Mouse (Mus musculus) layer of hippocampus, postnatal 14 days (tissue): ENCODE results near the gene Gm47985. TPM values are rescaled to one million over a fixed set of nuclear protein-coding genes. Genes with fewer than 3 reads are reported as not detected.
"Not testable (repeated sequence)": the region's sequence is repeated elsewhere in the genome, so short reads cannot be mapped to it uniquely, and the experiment has no call there.

Experiments used
- DNase-seq, 2 experiments: peaks; one replicate each; pipeline ENCODE4 v3.0.0; 2021 to 2022; ENCODE audit warnings: low spot score in 2 of 2, mixed read lengths in 1 of 2
- total RNA-seq, 2 experiments: library from RNA; stranded (reverse); gene quantifications; 2 replicates each; pipeline ENCODE4 v1.2.3; 2021

The Gm47985 gene
- total RNA-seq, 2 experiments from 2014 or later: not detected

DNA sequence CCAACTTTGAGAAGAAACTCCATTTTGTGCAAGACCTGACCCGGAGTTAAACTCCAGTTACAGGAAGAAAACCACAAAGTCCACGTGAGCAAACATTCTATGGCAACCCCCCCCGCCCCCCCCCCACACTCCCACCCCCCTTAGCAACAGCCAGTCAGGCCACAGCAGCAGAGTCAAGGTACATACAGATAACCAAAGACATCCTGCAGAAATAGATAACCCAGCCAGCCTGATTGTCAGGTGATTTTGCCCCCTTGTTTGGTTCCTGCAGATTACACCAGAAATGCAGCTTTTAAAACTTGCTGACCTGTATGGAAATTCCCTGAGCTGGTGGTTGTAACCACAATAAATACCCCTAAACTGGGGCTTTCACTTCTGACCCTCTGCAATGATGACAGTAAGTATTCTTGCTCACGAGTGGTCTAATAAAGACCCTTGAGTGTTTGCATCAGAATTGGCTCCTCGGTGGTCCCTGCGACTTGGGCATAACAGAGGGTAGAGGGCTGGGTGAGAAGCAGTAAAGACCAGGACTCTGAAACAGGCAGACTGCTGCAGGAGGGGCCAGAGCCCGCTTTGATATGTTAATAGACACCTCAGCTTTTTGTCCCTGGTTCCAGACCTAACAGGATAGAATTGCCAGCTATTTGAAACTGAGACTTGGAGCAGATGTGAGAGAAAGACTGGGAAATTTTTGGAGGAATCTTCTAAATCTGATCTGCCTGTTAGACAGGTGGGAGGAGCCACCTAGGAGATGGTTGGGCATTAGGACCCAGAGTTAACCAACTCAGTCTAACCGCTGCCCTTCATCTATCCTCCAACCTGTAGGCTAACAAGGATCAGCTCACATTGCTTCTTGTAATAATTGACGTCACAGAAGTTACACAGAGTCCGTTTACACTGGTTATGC lies 5.1 kb upstream of the Gm47985 start:
- DNase-seq: no peak

DNA sequence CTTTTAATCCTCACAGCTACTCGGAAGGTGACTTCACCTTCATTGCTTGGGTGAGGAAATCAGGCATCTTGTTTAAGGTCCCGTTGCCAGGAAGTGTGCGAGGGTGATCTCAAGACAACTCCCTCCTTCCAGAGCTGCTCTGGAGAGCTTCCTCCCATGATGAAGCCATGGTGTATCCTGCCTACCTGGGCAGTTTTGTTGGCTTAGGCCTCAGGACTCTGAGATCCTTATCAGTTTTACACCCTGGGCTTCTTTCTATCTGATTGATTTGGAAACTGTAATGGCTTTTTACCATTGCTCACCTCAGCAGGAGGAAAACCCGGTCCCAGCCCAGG lies 4.4 kb upstream of the Gm47985 start:
- DNase-seq: no peak

GRCm38 (mm10) chr1:151178505-151179083 lies 3.7 kb upstream of the Gm47985 start:
- no peak for DNase-seq

- DNase-seq: no peak
Measured at GRCm38 (mm10) chr1:151180167-151180566, 2.2 kb upstream of the Gm47985 start.

DNA sequence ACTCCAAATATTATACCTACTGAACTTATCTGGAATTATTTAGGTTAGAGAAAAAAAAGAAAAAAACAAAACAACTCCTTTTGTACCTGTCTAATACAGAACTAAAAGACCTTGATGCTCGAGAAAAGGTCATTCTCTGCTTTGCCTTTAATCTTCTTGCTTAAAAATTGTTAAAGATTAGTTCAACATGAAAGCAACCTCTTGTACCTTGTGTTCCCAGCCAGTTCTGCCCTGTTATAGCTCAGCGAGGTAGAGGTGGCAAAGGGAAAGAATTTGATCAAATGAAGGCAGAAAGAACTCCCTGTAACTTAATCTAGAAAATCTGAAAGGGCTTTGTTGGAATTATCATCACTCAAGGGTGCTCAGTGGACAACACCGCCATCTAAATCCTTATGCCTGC lies 3.8 kb downstream of the Gm47985 start:
- not testable (repeated sequence) for DNase-seq

GRCm38 (mm10) chr1:151186879-151187424 lies 4.6 kb downstream of the Gm47985 start:
- DNase-seq: not testable (repeated sequence)

DNA sequence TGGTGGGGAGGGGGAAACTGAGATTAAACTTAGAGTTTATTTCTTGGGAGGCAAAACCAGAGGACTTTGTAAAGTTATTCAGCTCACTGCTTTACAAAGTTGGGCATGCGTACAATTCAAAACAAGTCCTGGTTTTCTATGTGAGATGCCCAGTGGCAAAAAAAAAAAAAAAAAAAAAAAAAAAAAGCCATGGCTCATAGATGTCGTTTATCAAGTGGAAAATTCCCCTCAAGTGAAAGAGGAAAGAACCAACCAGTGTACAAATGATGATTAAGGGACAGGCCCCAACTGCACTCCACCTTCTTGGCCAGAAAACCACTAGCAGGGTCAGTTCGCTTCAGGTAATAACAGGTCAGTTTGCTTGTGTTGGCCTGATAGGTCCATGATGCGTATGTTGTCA lies 6.1 kb downstream of the Gm47985 start:
- no peak for DNase-seq

GRCm38 (mm10) chr1:151192075-151192474 lies 9.7 kb downstream of the Gm47985 start, which contains the start of gene Gm8947:
Gm8947 (plus strand) TSS chr1:151192376.
- not testable (repeated sequence) for DNase-seq

DNA sequence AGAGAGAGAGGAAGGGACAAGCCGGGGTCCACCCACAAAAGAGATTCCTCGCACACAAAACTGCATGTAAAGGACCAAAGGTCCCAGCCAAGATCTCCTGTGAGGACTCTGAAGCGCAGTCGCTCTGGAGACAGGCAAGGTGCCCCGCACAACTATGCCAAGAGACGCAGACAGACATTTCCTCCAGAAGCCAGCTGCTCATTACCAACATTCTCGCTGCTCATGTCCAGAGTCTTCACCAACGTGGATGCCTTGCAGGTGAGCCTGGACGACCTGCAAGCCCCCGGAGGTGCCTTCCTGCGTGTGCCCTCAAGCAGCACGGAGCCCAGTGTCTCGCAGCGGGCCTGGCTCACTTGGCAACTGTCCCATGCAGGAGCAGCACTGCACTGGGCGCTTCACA lies 10.4 kb downstream of the Gm47985 start:
- not testable (repeated sequence) for DNase-seq

DNA sequence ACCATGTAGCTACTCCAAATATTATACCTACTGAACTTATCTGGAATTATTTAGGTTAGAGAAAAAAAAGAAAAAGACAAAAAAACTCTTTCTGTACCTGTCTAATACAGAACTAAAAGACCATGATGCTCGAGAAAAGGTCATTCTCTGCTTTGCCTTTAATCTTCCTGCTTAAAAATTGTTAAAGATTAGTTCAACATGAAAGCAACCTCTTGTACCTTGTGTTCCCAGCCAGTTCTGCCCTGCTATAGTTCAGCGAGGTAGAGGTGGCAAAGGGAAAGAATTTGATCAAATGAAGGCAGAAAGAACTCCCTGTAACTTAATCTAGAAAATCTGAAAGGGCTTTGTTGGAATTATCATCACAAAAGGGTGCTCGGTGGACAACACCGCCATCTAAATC lies 13.6 kb downstream of the Gm47985 start:
- DNase-seq: not testable (repeated sequence)

DNA sequence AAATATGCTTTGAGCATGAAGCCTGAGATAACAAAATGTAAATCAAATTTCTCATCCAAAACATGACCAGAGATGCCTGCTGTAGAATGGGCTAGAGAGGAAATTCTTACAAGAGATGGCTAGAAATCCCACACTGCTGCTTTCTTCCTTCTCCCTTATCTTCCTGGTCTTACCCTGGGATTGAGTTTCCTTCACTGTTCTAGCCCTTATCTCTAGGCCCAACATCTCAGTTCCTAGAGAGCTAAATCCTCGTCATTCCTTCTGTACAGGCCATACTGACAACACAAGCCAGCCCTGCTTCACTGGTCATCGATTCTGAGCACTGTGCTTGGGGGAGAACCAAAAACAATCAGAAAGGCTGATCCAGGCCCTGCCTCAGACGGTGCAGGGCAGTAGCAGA lies 14.4 kb downstream of the Gm47985 start:
- DNase-seq: not testable (repeated sequence)

GRCm38 (mm10) chr1:151198120-151198519 lies 15.8 kb downstream of the Gm47985 start, which contains the start of gene Gm47995:
Gm47995 (plus strand) TSS chr1:151198448.
- DNase-seq: not testable (repeated sequence)

DNA sequence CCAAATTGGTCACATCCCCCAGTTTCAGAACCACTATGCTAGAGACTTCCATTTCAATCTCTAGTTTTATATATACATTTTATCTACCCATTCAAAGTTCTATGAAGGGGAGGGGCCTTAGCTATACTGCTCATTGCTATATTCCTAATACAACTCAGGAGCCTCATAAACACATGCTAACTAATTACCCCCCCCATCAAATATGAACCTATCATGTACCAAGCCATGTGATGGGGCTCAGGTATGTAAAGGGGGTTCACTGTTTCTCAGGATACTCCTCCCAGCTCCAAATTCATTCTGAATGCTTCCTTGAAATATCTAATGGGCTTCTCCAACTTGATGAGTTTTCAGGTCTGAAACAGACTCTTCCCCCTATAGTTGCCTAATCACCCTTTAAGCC lies 18.3 kb downstream of the Gm47985 start:
- not testable (repeated sequence) for DNase-seq

DNA sequence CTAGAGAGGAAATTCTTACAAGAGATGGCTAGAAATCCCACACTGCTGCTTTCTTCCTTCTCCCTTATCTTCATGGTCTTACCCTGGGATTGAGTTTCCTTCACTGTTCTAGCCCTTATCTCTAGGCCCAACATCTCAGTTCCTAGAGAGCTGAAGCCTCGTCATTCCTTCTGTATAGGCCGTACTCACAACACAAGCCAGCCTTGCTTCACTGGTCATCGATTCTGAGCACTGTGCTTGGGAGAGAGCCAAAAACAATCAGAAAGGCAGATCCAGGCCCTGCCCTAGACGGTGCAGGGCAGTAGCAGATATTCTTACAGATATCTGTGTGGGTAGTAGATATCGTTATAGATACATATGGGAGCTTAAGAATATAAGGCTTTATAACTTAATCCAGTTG lies 20.4 kb downstream of the Gm47985 start:
- DNase-seq: not testable (repeated sequence)

DNA sequence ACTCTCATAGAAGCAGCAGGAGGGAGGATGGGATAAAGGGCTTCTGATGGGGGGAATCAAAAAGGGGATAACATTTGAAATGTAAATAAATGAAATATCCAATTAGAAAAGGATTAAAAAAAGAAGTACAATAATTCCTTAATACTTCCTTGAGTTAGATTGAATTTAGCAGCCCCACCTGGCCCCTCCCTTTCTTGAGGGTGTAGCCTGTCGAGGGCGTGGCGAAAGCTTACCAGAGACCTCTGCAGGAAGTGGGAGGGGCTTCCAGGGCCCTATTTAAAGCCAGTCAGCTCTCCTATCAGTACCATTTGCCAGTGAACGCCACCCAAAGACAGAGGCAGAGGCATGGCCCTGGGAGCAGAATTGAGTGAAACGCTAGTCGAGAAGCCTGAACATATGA lies 21.5 kb downstream of the Gm47985 start, which contains the start of gene 3110040M04Rik:
3110040M04Rik (plus strand) TSS at position 304 of the 400 bp plus-strand sequence.
- not testable (repeated sequence) for DNase-seq

DNA sequence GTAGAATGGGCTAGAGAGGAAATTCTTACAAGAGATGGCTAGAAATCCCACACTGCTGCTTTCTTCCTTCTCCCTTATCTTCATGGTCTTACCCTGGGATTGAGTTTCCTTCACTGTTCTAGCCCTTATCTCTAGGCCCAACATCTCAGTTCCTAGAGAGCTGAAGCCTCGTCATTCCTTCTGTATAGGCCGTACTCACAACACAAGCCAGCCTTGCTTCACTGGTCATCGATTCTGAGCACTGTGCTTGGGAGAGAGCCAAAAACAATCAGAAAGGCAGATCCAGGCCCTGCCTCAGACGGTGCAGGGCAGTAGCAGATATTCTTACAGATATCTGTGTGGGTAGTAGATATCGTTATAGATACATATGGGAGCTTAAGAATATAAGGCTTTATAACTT lies 26.2 kb downstream of the Gm47985 start:
- not testable (repeated sequence) for DNase-seq

- not testable (repeated sequence) for DNase-seq
Measured at GRCm38 (mm10) chr1:151208944-151209343, 26.6 kb downstream of the Gm47985 start.

GRCm38 (mm10) chr1:151209824-151210355 lies 27.6 kb downstream of the Gm47985 start, which contains the start of gene Gm47996:
Gm47996 (plus strand) TSS chr1:151210131.
- DNase-seq: not testable (repeated sequence)

GRCm38 (mm10) chr1:151211666-151212065 lies 29.3 kb downstream of the Gm47985 start:
- not testable (repeated sequence) for DNase-seq

- no peak for DNase-seq
Measured at GRCm38 (mm10) chr1:151214862-151215261, 32.5 kb downstream of the Gm47985 start.

DNA sequence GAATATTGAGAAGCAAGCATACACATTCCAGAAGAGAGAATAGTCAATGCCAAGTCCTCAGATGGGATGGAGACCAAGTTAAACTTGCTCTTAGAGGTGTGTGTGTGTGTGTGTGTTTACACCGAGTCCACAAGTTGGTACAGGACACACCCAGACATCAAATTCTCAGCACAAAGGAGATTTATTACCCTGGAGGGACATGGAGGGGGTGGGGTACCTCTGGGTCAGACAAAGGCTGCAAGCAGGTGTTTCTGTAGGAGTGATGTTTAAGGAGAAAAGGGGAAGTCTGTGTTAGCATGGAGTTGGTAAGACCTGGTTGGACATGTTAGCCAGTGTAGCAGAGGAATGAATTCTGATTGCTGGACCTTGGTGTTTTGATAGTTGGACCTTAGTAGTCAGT lies 33.6 kb downstream of the Gm47985 start:
- DNase-seq: no peak

DNA sequence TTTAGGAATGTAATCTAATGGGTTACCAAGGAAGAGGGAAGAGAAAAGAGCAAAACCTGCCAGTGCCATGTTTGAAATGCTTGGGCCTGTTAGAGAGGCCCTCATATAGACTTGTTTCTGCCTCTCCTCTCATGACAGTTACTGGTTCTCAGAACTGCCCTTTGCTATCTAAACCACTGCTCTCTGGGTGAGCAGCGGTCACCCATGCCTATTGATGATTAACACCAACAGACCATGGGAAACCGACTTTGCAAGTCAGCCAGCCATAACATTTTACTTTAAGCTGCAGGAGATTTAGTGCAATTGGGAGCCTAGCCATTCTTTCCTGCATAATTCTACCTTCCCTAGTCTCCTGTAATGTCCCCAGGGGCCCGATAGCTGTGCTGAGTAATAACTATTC lies 34.1 kb downstream of the Gm47985 start:
- no peak for DNase-seq
